Mouse (Mus musculus) limb, embryonic 13.5 days (tissue): Measurements from ENCODE around the gene Exoc7. TPM values are rescaled to one million over a fixed set of nuclear protein-coding genes. Genes with fewer than 3 reads are reported as not detected.
A peak's percentile ranks its signal among the peaks of the same experiment; 100 is the strongest.

ENCODE experiments used
- ATAC-seq: fragments of 200-750 bp; cut with Nextera tagmentation; 2 replicates; pipeline ENCODE4 v1.8.0; 2017; ENCODE audit warnings: low read depth, moderate number of reproducible peaks, moderate TSS enrichment; ENCODE audit not compliant: low FRiP score
- H3K27ac ChIP-seq: fragments of 300-500 bp; sonication (generic); 2 replicates; pipeline ENCODE4 v1.5.1; 2015; ENCODE audit warnings: inconsistent platforms, mild to moderate bottlenecking, moderate library complexity
- H3K27me3 ChIP-seq: fragments of 300-500 bp; sonication (generic); 2 replicates; pipeline ENCODE4 v1.6.1; 2015; ENCODE audit warnings: mild to moderate bottlenecking, inconsistent platforms
- H3K36me3 ChIP-seq: fragments of 300-500 bp; sonication (generic); 2 replicates; pipeline ENCODE4 v1.6.1; 2015; ENCODE audit warnings: inconsistent platforms, mild to moderate bottlenecking, moderate library complexity
- H3K4me1 ChIP-seq: fragments of 300-500 bp; sonication (generic); 2 replicates; pipeline ENCODE4 v1.6.1; 2015; ENCODE audit warnings: inconsistent platforms
- H3K4me2 ChIP-seq: fragments of 300-500 bp; sonication (generic); replicated peaks from 2 replicates; pipeline ENCODE4 v1.6.1; 2015; ENCODE audit warnings: inconsistent platforms, mild to moderate bottlenecking, moderate library complexity
- H3K4me3 ChIP-seq: fragments of 300-500 bp; sonication (generic); 2 replicates; pipeline ENCODE4 v1.5.1; 2015; ENCODE audit warnings: moderate library complexity, mild to moderate bottlenecking, inconsistent platforms
- H3K9ac ChIP-seq: fragments of 300-500 bp; sonication (generic); 2 replicates; pipeline ENCODE4 v1.6.1; 2015; ENCODE audit warnings: mild to moderate bottlenecking, inconsistent platforms
- H3K9me3 ChIP-seq: fragments of 300-500 bp; sonication (generic); 2 replicates; pipeline ENCODE4 v1.6.1; 2016; ENCODE audit warnings: inconsistent platforms
- WGBS: fragments of 180-500 bp; shearing (Covaris S2); methylation state at CpG from one replicate; pipeline ENCODE4 v1.1.7; 2015; 5-methylcytosine and 5-hydroxymethylcytosine counted together
- polyA plus RNA-seq: library from polyadenylated mRNA; unstranded; fragments of >200 nt; fragmentation: Nextera tagmentation; extraction: Ambion mirVana; gene quantifications from 2 replicates; pipeline ENCODE4 v1.2.1, GENCODE M21; 2015

Gene Exoc7
- polyA plus RNA-seq, 1 experiment from 2014 or later: 80.2 TPM

DNA sequence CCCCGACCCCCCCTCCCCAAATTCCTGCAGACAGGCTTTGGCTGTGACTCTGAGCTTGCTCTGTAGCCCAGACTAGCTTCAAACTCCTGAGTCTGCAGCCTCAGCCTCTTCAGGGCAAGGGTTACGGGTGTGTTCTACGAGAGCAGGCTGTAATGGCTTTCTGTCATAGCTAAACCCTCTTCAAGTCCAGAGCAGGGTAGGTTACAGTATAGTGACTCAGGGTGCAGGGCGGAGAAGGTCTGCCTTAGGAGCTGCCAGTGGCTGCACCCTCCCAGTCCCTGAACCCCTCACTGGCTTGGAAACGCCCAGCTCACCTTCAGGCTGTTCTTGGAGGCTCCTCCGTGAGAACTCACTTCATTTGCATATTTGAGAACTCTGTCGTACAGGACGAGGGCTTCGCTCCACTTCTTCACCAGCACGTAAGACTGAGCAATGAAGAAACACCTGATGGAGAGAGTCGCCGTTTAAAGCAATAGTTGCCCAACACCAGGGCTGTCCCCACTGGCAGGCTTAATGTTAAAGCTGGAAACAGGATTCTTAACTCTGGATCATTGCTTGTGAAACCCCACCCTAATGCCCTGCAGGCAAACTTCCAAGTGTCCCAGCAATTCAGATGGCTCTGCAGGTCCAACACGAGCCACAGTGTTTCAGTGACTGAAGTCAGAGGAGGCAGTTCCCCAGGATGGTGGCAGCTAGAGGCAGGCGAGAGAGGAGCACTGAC, 59.4 kb downstream of the Exoc7 start:
- H3K27ac ChIP-seq: no peak overlapping the region

DNA sequence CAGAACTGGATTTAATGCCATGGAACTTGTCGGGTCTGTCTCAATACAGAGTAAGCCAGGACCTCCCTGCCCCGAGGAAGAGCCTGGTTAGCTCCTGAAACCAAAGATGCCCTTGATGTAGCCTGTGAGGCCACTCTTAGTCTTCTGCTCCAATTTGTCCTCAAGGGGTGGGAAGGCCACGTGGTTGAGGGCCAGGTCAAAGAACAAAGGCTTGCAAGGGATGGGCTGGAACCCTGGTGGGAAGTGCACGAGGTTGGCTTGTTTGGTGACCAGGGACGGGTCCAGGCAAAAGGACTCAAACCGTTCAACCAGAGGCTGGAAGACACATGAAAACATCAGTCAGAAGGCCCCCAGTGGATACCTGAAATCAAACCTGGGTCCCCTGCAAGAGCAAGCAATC, 61.4 kb downstream of the Exoc7 start:
- Histone ChIP-seq H3K9ac (no peak overlapping the region), H3K27ac (no peak overlapping the region), H3K4me2 (no peak overlapping the region), H3K27me3 (no peaks in the 10 kb centered on the region), H3K9me3 (no peaks in the 10 kb centered on the region), H3K4me1 (peaks cover 13% of the 10 kb centered on the region), H3K36me3 (peaks cover 79% of the 10 kb centered on the region), H3K4me3 (no peak overlapping the region)
- no peak for ATAC-seq
- WGBS: 70% methylated on average over 6 of the region's 6 CpGs

More for the DNA sequence above, 59.4 kb downstream of the Exoc7 start:
- Histone ChIP-seq H3K9ac (no peak overlapping the region), H3K36me3 (peaks cover 99% of the 10 kb centered on the region), H3K27me3 (no peaks in the 10 kb centered on the region), H3K4me2 (no peak overlapping the region), H3K9me3 (no peaks in the 10 kb centered on the region), H3K4me1 (no peaks in the 10 kb centered on the region), H3K4me3 (no peak overlapping the region)
- WGBS: 76% methylated on average over 14 of the region's 14 CpGs
- ATAC-seq: no peak

DNA sequence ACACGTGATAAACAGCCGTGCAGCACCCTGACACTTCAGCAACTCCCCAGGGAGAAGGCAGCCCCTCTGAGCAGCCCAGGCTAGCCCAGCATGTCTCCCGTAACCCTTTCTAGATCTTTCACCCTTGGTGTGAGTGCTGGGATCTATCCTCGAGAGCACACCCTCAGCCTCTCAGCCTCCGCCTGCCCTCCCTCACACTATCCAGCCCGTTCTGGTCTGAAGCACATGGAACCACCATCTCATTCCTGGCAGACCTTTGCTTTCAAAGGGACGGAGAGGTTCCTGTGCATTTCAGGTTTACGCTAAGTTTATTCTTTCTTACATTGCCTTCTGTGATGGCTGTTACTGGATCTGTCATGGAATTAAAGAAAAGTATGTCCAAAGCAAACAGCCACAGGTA, 62.5 kb downstream of the Exoc7 start:
- Histone ChIP-seq H3K27ac (no peak overlapping the region), H3K4me1 (peaks cover 16% of the 10 kb centered on the region), H3K9me3 (no peaks in the 10 kb centered on the region), H3K4me2 (no peak overlapping the region), H3K36me3 (peaks cover 69% of the 10 kb centered on the region), H3K9ac (no peak overlapping the region), H3K4me3 (no peak overlapping the region), H3K27me3 (no peaks in the 10 kb centered on the region)
- ATAC-seq: no peak
- WGBS: 71% methylated on average over 8 of the region's 8 CpGs

GRCm38 (mm10) chr11:116241744-116242235, 65.2 kb downstream of the Exoc7 start:
- H3K4me3 ChIP-seq: no peak overlapping the region
- peak overlapping the region; percentile 33; the same call in 1 of the 2 replicates for H3K27ac ChIP-seq
- H3K9me3 ChIP-seq: no peaks in the 10 kb centered on the region
- ATAC-seq: no peak
- H3K27me3 ChIP-seq: peaks cover 20% of the 10 kb centered on the region
- WGBS: 9% methylated on average over 12 of the region's 12 CpGs
- H3K4me1 ChIP-seq: peaks cover 26% of the 10 kb centered on the region
- peak overlapping the region; percentile 57 for H3K9ac ChIP-seq
- H3K4me2 ChIP-seq: no peak overlapping the region
- H3K36me3 ChIP-seq: peaks cover 41% of the 10 kb centered on the region

GRCm38 (mm10) chr11:116239797-116240196, 67.2 kb downstream of the Exoc7 start:
- Histone ChIP-seq H3K36me3 (peaks cover 21% of the 10 kb centered on the region), H3K9ac (no peak overlapping the region), H3K27me3 (peaks cover 21% of the 10 kb centered on the region), H3K9me3 (no peaks in the 10 kb centered on the region), H3K4me3 (no peak overlapping the region), H3K4me2 (no peak overlapping the region), H3K27ac (no peak overlapping the region), H3K4me1 (peaks cover 26% of the 10 kb centered on the region)
- no peak for ATAC-seq
- WGBS: 11% methylated on average over 7 of the region's 7 CpGs

Other genes starting within 250 kb of the Exoc7 start
- 2.1 and 2.4 TPM in 2 replicates for gene Unc13d, start 229.3 kb downstream of the Exoc7 start, polyA plus RNA-seq
- gene Wbp2, start 220.2 kb downstream of the Exoc7 start, polyA plus RNA-seq: 43.1 and 47.9 TPM in 2 replicates
- gene Trim47, start 180.0 kb downstream of the Exoc7 start, polyA plus RNA-seq: 15.7 and 15.9 TPM in 2 replicates
- 2.3 and 3.2 TPM in 2 replicates for gene Trim65, start 176.1 kb downstream of the Exoc7 start, polyA plus RNA-seq
- gene Mrpl38, start 168.4 kb downstream of the Exoc7 start, polyA plus RNA-seq: 86.0 and 86.3 TPM in 2 replicates
- 48.6 and 48.9 TPM in 2 replicates for gene Fbf1, start 139.1 kb downstream of the Exoc7 start, polyA plus RNA-seq
- 63.3 and 72.1 TPM in 2 replicates for gene Ten1, start 108.4 kb downstream of the Exoc7 start, polyA plus RNA-seq
- 22.0 and 23.5 TPM in 2 replicates for gene Acox1, start 108.2 kb downstream of the Exoc7 start, polyA plus RNA-seq
- 3.3 and 4.0 TPM in 2 replicates for gene Evpl, start 69.2 kb downstream of the Exoc7 start, polyA plus RNA-seq
- gene Srp68, start 33.0 kb downstream of the Exoc7 start, polyA plus RNA-seq: 109 and 110 TPM in 2 replicates
- 0.18 and 0.27 TPM in 2 replicates for gene Galr2, start 26.3 kb downstream of the Exoc7 start, polyA plus RNA-seq
- gene Foxj1, start 28.2 kb upstream of the Exoc7 start, polyA plus RNA-seq: 0.25 and 0.37 TPM in 2 replicates
- 18.6 and 18.7 TPM in 2 replicates for gene Rnf157, start 105.8 kb upstream of the Exoc7 start, polyA plus RNA-seq
- 28.2 and 30.2 TPM in 2 replicates for gene Ubald2, start 126.9 kb upstream of the Exoc7 start, polyA plus RNA-seq
- 0.17 and 0.24 TPM in 2 replicates for gene Qrich2, start 159.0 kb upstream of the Exoc7 start, polyA plus RNA-seq
- 189 and 199 TPM in 2 replicates for gene Prpsap1, start 187.0 kb upstream of the Exoc7 start, polyA plus RNA-seq
- 2.3 and 2.9 TPM in 2 replicates for gene Sphk1, start 223.7 kb upstream of the Exoc7 start, polyA plus RNA-seq